Mouse (Mus musculus) MEL (cell line): ENCODE results near the gene Epn3.

Experiments used
- BHLHE40 ChIP-seq: IDR thresholded peaks from 2 replicates; pipeline ENCODE4 v1.6.1; 2012; ENCODE audit warnings: low read depth, mild to moderate bottlenecking, inconsistent platforms, low read length, improper control_type of control experiment, borderline replicate concordance
- CTCF ChIP-seq, 3 experiments: IDR thresholded peaks in 2 of 3; conservative IDR thresholded peaks in 1 of 3; 2 replicates each; pipeline ENCODE4 v1.5.1; 2011 to 2012; ENCODE audit warnings: low read length in 3 of 3, low read depth in 2 of 3, mild to moderate bottlenecking in 2 of 3, improper control_type of control experiment in 1 of 3, inconsistent platforms in 1 of 3, mixed read lengths in 1 of 3, moderate library complexity in 1 of 3; ENCODE audit not compliant: control insufficient read depth in 1 of 3, insufficient read depth in 1 of 3, poor library complexity in 1 of 3, severe bottlenecking in 1 of 3
- EP300 ChIP-seq, 2 experiments: IDR thresholded peaks; 2 replicates each; pipeline ENCODE4 v1.6.1; 2011; ENCODE audit warnings: improper control_type of control experiment in 2 of 2, low read length in 2 of 2, low read depth in 1 of 2, mild to moderate bottlenecking in 1 of 2
- POLR2A ChIP-seq, 2 experiments: IDR thresholded peaks; 2 replicates each; pipeline ENCODE4 v1.6.1; 2011 to 2012; ENCODE audit warnings: low read length in 2 of 2, mild to moderate bottlenecking in 2 of 2, control low read depth in 1 of 2, improper control_type of control experiment in 1 of 2, low read depth in 1 of 2, moderate library complexity in 1 of 2; ENCODE audit not compliant: control insufficient read depth in 1 of 2, insufficient read depth in 1 of 2, poor library complexity in 1 of 2
- SIN3A ChIP-seq: IDR thresholded peaks from 2 replicates; pipeline ENCODE4 v1.6.1; 2012; ENCODE audit warnings: low read length, improper control_type of control experiment, inconsistent platforms
- TAL1 ChIP-seq: IDR thresholded peaks from 2 replicates; pipeline ENCODE4 v1.6.1; 2012; ENCODE audit warnings: mild to moderate bottlenecking, inconsistent platforms, low read length, moderate library complexity, mixed read lengths
- USF1 ChIP-seq: IDR thresholded peaks from 2 replicates; pipeline ENCODE4 v1.6.1; 2014; ENCODE audit warnings: low read depth, mild to moderate bottlenecking, inconsistent platforms, low read length, improper control_type of control experiment, moderate library complexity

- TF ChIP-seq POLR2A (IDR thresholded peaks at IDR 0.05; ENCODE audit: control insufficient read depth in 1 of 2, insufficient read depth in 1 of 2, low read depth in 1 of 2, low read length in 2 of 2, poor library complexity in 1 of 2) (0 out of 4 replicates have a peak, but pooled peaks of 1 of the 2 experiments have one; percentile 20), USF1 (no peak), TAL1 (no peak), SIN3A (no peak), CTCF (IDR thresholded peaks at IDR 0.05 in 2 of 3, conservative IDR thresholded peaks at IDR 0.05 in 1 of 3; ENCODE audit: control insufficient read depth in 1 of 3, insufficient read depth in 1 of 3, low read depth in 2 of 3, low read length in 3 of 3, poor library complexity in 1 of 3, severe bottlenecking in 1 of 3) (no peak), BHLHE40 (no peak), EP300 (IDR thresholded peaks at IDR 0.05; ENCODE audit: low read depth in 1 of 2, low read length in 2 of 2) (no peak)
Measured at GRCm38 (mm10) chr11:94445300-94445699, 54.5 kb downstream of the Epn3 start.
